Mouse (Mus musculus): ENCODE measurements around the gene Eid2. TPM values are rescaled to one million over a fixed set of nuclear protein-coding genes. Genes with fewer than 3 reads are reported as not detected.
A peak's percentile ranks its signal among the peaks of the same experiment; 100 is the strongest.

Eid2 gene
- total and polyA plus RNA-seq, 3 experiments: not detected

GRCm38 (mm10) chr7:28298837-28299625, 31.4 kb downstream of the Eid2 start:
- Histone ChIP-seq H3K79me2 (ENCODE audit: control insufficient read depth, insufficient read depth, low read length, poor library complexity) (no peaks in the 10 kb centered on the region), H3K36me3 (ENCODE audit: control insufficient read depth in 1 of 2, insufficient read depth in 2 of 2, low read length in 2 of 2) (no peaks in the 10 kb centered on the region), H3K4me1 (ENCODE audit: control insufficient read depth in 1 of 2, insufficient read depth in 2 of 2, low read length in 2 of 2) (no peaks in the 10 kb centered on the region), H3K9me3 (replicated peaks; ENCODE audit: insufficient read depth, low read length) (no peaks in the 10 kb centered on the region), H3K27me3 (ENCODE audit: control insufficient read depth in 1 of 2, insufficient read depth in 2 of 2, low read length in 2 of 2) (no peaks in the 10 kb centered on the region), H3K4me3 (ENCODE audit: control insufficient read depth in 1 of 2, insufficient read depth in 1 of 2, low read depth in 2 of 2, low read length in 2 of 2) (no peak overlapping the region), H3K27ac (ENCODE audit: control insufficient read depth, low read depth, low read length) (no peak overlapping the region), H3K9ac (ENCODE audit: control insufficient read depth, low read depth, low read length, poor library complexity, severe bottlenecking) (no peak overlapping the region)
- peak; percentile 77 for DNase-seq (ENCODE audit: low read depth, low spot score)
- TF ChIP-seq ZMIZ1 (IDR thresholded peaks at IDR 0.05; ENCODE audit: low read depth, low read length) (no peak), MAZ (IDR thresholded peaks at IDR 0.05; ENCODE audit: low read depth, low read length) (no peak), CTCF (IDR thresholded peaks at IDR 0.05 in 2 of 3, conservative IDR thresholded peaks at IDR 0.05 in 1 of 3; ENCODE audit: control insufficient read depth in 1 of 3, insufficient read depth in 1 of 3, low read depth in 2 of 3, low read length in 3 of 3, poor library complexity in 1 of 3, severe bottlenecking in 1 of 3) (peak; percentile 53 to 92 (median 57)), JUND (IDR thresholded peaks at IDR 0.05; ENCODE audit: low read depth, low read length) (no peak), TAL1 (IDR thresholded peaks at IDR 0.05; ENCODE audit: low read length) (no peak), POLR2AphosphoS2 (IDR thresholded peaks at IDR 0.05; ENCODE audit: low read length) (no peak), MXI1 (IDR thresholded peaks at IDR 0.05; ENCODE audit: low read depth, low read length) (no peak), E2F4 (IDR thresholded peaks at IDR 0.05; ENCODE audit: borderline replicate concordance, low read depth, low read length) (no peak), RCOR1 (IDR thresholded peaks at IDR 0.05; ENCODE audit: low read depth, low read length) (no peak), TCF12 (IDR thresholded peaks at IDR 0.05; ENCODE audit: low read depth, low read length) (no peak), TBP (IDR thresholded peaks at IDR 0.05; ENCODE audit: low read depth, low read length) (no peak), ZKSCAN1 (IDR thresholded peaks at IDR 0.05; ENCODE audit: low read depth, low read length) (no peak), HCFC1 (IDR thresholded peaks at IDR 0.05; ENCODE audit: low read depth, low read length) (no peak), CHD2 (IDR thresholded peaks at IDR 0.05; ENCODE audit: low read length) (no peak), MAX (IDR thresholded peaks at IDR 0.05; ENCODE audit: low read length) (no peak), ETS1 (IDR thresholded peaks at IDR 0.05; ENCODE audit: low read depth, low read length) (no peak), GABPA (IDR thresholded peaks at IDR 0.05; ENCODE audit: low read depth, low read length) (no peak), EP300 (IDR thresholded peaks at IDR 0.05; ENCODE audit: low read depth in 1 of 2, low read length in 2 of 2) (no peak), ZNF384 (IDR thresholded peaks at IDR 0.05; ENCODE audit: low read depth, low read length) (no peak), POLR2AphosphoS5 (IDR thresholded peaks at IDR 0.05; ENCODE audit: borderline replicate concordance, low read depth, low read length) (no peak), SIN3A (IDR thresholded peaks at IDR 0.05; ENCODE audit: low read length) (0 out of 2 replicates have a peak, but pooled peaks have one; percentile 14), POLR2A (IDR thresholded peaks at IDR 0.05; ENCODE audit: control insufficient read depth in 1 of 2, insufficient read depth in 1 of 2, low read depth in 1 of 2, low read length in 2 of 2, poor library complexity in 1 of 2) (no peak), MEF2A (IDR thresholded peaks at IDR 0.05; ENCODE audit: extremely low read depth, insufficient replicate concordance, low read depth, low read length, poor library complexity, severe bottlenecking) (no peak), ZC3H11A (IDR thresholded peaks at IDR 0.05; ENCODE audit: low read depth, low read length) (peak; percentile 84), CHD1 (IDR thresholded peaks at IDR 0.05; ENCODE audit: low read depth, low read length) (no peak), BHLHE40 (IDR thresholded peaks at IDR 0.05; ENCODE audit: borderline replicate concordance, low read depth, low read length) (no peak), KAT2A (conservative IDR thresholded peaks at IDR 0.05; ENCODE audit: low read depth, low read length) (no peak), USF2 (IDR thresholded peaks at IDR 0.05; ENCODE audit: borderline replicate concordance in 1 of 2, insufficient read depth in 1 of 2, low read depth in 1 of 2, low read length in 2 of 2) (no peak), SMC3 (IDR thresholded peaks at IDR 0.05; ENCODE audit: low read depth, low read length) (peak; percentile 83), UBTF (IDR thresholded peaks at IDR 0.05; ENCODE audit: borderline replicate concordance, insufficient read depth, low read depth, low read length) (no peak), NELFE (IDR thresholded peaks at IDR 0.05; ENCODE audit: low read depth, low read length) (no peak), MAFK (IDR thresholded peaks at IDR 0.05; ENCODE audit: borderline replicate concordance, low read depth, low read length) (no peak), USF1 (IDR thresholded peaks at IDR 0.05; ENCODE audit: low read depth, low read length) (no peak), GATA1 (IDR thresholded peaks at IDR 0.05; ENCODE audit: low read depth, low read length) (no peak), NRF1 (IDR thresholded peaks at IDR 0.05; ENCODE audit: insufficient read depth, low read depth, low read length, poor library complexity, severe bottlenecking) (no peak), ELF1 (IDR thresholded peaks at IDR 0.05; ENCODE audit: low read depth, low read length) (no peak), MYC (IDR thresholded peaks at IDR 0.05; ENCODE audit: low read depth, low read length) (no peak)
